Mouse (Mus musculus) adrenal gland, postnatal 36 days (tissue): ENCODE measurements at regions not wholly inside any gene's neighbourhood (a gene's known extent, or its start where the extent isn't known, plus 50 kb on each side); places are given as distances from the start of the nearest gene placed in this dataset.
"Not testable (repeated sequence)": the region's sequence is repeated elsewhere in the genome, so short reads cannot be mapped to it uniquely, and the experiment has no call there.

Experiments used
- DNase-seq, 2 experiments: peaks; one replicate each; pipeline ENCODE4 v3.0.0; 2021; ENCODE audit warnings: mixed read lengths in 1 of 2

DNA sequence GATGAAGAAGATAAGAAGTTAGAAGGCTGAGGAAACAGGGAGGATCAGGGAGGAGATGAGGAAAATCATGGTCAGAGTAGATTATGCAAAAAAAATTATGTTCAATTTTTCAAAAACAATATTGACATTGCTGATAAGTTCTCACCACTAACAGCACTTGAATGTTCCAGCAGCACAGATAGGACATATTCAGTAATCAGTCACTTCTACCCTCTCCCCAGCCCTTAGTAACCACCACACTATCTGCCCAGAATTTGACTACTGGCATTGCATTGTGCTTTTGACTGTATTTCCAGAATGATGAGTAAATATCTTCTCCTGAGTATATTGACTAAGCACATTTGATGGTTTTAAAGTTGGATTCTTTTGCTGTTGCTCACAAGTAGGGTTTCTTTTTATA lies 140.5 kb downstream of the Cdca7 start:
- DNase-seq = no peak

DNA sequence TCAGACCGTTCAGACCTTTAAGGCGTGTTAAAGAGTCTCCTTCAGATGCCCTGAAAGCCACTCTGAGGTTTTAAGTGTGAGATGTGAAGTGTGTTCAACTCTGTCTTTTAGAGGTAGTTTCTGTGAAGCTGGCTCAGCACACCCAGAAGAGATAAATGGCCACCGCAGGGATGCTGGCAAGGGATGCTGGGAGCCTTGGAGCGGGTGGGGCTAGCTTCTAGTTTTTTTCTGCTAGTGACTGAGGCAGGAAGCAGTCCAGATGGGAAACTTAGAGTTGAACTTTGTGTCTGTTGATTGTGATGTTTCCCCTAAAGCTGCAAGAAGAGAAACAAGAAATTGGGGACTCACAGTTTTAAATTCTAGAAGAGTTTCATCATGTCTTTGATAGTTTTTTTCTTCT lies 143.5 kb downstream of the Cdca7 start:
- no peak for DNase-seq

DNA sequence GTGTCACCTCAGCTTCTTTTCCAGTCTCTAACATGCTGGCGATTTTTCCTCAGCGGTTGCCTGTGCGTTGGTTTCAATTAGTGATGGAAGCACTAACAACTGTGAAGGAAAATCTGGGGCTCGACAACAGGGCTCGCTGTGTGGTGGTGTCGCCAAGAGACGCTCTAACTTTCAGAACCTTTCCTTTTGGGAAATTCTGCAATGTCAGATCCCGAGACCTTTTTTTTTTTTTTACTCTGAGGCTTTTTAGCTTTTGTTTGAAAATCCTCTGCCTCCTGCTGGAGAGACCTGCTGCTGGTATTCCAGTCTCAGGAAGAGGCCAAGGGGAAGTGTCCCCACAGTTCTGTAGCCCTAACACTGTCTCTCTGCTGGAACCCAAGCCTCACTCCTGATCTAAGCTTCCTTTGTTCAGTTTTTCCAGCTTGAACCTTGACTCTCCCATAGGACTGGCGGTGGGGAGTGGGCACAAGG lies 144.3 kb downstream of the Cdca7 start:
- DNase-seq = peak in 1 of 2 experiments; percentile 6

DNA sequence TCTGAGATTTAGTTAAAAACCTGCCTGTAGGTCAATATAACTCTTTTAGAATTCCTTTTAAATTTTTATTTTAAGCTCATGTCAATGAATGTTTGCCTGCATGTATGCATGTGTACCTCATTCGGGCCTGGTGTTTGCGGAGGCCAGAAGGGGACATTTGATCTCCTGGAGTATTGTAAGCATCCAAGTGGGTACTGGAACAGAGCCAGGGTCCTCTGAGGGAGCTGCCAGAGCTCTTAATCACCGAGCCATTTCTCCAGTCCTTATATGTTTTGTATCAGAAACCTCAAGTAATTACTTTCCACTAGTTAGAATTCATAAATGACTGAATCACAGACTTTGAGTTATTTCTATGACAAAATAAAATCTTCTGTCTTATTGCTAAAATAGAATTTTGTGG lies 152.0 kb downstream of the Cdca7 start:
- DNase-seq = peak; percentile 15 to 49

DNA sequence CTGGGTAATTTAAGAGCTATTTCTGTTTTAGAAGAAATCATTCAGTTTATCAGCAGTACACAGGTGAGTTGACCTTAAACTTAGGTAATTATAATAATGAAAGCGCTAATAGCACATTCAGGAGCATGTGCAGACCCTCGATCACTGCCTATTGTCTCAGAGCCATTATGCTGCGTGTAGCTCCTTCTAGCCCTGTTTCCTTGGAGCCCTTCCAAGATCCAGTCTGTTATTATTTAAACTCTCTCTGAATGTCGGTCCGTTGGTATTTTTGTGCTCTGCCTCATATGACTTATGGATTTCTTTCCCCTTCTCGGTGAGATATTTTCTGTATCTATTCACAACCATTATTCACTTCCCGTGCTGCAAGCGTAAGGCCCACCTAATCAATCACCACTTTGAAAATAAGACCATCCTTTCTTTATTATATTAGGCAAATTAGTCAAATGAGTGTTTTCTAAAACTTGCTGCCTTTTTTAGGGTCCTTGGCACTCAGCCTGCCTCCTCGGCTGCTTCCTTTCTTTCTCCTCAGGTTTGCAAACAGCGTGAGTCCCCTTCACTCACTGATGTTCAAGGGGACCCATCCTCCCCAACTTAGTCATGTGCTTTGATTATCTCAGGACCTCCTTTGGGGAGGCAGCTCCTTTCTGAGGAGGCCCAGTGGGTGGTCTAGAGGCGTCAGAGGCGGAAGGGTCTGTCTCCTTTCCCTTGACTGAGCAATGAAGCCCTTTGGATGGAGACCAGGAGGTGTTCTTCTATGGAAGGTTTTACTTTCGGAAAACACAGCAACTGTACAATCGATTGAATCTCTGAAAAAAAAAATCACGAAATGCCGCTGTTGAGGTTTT lies 152.9 kb downstream of the Cdca7 start:
- DNase-seq = peak in 1 of 2 experiments; percentile 6

DNA sequence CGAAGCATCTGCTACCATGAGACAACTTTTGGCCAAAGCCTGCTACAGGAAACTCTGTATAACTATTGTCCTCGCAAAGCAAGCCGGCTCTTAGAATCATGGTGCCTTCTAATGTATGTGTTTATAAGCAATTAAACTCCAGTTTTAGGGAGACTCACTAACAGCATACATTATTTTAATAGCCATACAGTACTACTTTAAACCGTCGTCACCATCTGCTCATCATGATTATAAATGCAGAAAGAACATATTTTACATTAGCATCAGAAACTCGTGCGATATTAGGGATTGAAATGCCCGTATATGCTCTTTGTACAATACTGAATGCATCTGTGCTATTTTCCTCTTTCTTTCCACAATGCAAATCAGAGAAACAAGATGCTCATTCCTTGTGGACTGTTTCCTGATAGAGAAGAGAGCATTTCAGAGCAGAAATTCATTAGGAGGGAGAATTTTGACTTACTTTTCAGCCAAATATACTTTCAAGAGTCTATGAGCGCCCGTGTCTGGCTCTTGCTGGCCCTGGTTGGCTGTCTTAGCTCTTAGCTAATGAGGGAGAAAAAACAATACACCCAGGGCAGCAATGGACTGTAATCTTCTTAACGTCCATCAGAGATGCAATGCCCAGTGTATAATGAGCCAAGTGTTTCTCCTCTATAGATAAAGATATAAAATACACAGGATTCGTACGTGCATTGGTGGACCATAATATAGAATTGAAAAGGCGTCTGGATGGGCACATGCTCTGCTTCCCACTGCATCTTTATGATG lies 153.9 kb downstream of the Cdca7 start:
- no peak for DNase-seq

DNA sequence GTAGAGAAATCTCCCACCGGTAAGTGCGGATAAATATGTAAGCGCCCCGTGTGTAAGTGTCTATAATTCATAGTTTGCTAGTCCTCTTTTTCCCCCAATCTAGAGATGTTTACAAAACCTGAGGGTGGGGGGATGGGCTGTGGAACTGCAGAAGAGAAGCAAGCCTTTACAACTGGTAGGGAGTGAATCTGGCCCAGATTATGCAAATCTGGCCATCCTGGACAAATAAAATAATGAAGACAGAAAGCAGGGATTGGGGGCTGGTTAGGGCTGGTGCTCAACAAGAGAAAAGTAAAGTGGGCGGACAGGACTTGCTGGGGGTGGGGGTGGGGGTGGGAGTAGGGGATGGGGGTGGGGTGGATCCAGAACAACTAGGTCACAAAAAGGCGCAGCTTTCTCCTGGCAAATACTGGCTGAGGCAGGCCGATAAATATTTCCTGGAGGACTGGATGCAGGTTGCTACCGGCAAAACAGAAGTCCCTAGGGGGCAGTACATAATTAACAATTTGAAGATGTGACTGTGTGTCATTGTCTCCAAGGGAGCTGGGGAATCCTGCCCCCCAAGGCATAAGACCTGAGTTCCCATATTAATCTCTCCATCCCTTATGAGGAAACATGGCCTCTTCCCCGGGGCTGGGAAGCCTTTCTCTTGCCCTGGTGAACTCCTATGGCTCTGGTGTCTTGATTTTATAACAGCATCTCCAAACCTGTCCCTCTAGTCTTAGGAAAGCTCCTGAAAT lies 162.1 kb downstream of the Cdca7 start:
- DNase-seq = no peak

DNA sequence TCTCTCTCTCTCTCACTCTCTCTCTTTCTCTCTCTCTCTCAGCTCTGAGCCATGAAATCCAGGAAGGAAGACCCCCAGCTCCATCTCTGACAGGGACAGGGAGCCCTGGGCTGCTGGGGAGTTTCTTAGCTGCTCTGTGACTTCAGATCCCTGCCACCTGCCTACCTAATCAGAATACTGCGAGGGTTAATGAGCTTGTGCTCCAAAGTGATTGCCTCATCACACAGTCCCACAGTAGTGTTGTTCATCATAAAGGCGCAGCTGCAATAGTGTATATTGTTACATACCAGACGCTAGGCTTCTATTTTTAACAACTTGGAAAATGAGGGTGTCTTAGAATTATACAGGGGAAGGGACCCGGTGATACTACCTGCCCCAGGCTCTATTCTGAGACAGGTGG lies 163.1 kb downstream of the Cdca7 start:
- no peak for DNase-seq

DNA sequence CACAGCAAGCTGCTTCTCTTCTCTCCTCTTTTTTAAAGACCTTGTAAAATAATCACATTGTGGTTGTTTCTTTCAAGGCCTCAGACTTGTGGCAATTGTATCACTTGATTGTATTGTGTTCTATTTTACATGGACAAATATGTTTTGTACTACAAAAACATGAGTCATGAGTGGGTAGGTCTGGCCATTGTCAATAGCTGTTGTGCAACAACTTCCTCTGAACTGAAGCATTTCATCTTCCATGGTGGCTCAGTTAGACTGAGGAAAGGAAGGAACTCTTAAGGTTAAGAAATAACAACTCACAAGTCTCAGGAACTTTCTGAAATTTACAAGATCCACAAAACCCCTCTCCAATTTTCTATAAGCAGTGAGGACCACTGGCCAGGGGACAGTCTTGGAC lies 165.3 kb downstream of the Cdca7 start:
- DNase-seq = no peak

DNA sequence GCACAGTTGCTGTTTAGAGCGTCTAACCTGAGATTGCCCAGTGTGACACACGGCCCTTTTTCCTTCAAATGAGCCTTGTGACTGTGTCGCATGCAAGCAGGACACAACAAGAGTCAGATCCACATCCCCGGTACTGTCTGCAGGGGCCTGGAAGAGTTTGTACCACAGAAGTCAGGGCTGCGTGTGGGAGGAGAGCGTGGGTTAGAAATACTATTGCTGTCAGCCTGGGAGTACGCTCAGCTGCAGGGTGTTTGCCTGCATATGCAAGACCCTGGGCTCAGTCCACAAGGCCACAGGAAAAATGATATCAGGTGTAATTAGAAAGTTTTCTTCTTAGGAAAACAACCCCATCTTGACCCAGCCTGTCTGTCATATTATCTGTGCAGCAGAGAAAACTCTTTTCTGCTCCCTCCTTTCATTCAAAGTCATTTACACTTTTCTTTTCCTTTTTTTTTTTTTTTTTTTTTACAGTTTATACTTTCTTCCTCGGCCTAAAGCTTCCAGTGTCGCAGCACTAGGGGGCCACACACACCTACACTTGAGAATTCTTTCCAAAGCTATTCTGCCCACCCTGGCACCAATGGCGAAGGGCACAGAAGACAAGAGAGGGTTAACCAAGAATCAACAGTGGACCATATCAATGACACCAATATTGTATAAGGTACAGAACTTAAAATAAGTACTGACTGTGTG lies 168.3 kb downstream of the Cdca7 start:
- DNase-seq = no peak

DNA sequence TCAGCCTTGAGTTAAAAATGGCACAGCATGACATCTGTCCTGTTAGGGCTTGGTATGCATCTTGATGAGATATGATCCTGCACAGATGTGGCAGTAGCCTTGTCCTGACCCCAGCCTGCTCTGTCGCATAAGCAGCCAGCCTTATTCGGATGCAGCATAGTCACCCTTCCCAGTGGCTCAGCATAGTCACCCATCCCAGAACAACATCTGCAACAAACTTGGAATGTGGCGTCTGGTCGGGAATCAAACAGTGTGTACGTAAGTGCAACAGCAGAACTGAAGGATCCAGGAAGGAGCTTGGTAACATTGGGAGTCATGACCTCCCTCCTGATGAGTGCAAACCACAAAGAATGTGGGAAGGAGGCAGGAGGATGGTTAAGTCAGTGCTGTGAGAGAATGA lies 171.7 kb downstream of the Cdca7 start:
- DNase-seq = no peak

DNA sequence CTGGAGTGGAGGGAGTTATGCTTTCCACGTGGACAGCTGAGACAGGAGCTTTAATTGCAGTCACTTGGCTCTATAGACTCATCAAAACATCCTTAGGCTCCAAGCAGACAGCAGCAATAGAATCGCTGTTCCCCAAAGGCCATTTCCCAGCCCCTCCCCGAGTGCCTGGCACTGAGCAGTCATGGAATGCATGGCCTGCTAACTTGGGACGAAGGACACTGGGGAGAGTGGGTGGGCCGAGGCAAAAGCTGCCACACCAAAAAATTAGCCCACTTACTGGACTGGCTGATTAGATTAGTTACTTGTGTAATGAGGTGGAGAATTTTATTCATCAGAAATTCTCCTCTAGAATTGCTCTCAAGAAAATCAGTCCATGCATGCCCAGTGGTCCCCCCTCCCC lies 172.3 kb downstream of the Cdca7 start:
- DNase-seq = no peak

DNA sequence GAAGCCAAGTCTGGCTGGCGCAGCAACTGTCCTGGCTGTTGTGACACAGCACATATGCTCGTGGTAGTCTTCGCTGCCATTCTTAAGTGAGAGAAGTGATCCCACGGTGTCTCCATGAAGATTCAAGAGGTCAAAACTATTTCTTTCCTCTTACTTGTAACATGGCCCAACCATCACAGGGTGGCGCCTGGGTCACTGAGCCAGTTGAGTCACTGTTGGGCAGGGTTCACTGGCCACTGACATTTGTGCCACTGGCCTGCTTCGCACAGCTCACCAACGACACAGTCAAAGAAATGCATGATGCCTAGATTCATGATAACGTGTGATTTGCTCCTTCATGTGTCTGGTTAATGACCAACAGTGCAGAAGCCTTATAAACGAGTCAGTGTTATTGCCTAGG lies 179.9 kb downstream of the Cdca7 start:
- peak; percentile 12 to 35 for DNase-seq

DNA sequence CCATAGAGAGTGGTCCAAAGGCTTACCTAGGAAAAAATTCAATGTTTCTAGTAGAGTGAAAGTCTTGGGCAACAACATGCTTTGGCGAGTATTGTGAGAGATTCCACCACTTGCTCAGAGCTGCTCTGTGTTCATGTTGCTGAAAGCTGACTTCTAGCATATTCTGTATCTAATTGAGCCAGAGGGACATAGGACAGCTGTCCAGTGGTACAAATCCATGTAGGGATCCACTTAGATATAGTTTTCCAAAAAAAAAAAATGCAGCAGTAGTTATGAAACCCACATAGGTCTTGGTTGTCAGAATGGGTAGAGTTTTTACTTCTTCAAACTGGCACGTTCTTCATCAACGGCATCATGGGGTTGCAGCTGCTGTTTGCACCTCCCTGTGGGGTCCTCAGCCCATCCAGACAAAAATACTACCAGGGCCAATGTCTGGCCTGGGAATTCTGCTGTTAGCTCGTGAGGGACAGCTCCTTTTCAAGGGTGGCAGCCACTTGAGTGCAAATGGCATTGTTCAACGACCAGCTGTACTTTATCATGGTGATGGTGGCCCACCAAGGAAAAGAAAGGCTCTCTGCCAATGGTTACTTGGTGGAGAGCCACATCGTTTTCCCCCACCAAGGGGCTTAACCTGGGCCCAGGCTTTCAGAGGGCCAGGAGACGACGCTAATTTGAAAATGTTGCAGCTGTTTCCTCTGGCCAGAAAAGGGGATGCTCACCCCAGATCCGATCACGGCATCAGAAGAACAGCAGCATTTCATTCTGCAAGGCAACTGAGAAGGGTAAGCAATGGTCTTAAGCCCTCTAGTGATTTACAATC lies 181.4 kb downstream of the Cdca7 start:
- DNase-seq = no peak

DNA sequence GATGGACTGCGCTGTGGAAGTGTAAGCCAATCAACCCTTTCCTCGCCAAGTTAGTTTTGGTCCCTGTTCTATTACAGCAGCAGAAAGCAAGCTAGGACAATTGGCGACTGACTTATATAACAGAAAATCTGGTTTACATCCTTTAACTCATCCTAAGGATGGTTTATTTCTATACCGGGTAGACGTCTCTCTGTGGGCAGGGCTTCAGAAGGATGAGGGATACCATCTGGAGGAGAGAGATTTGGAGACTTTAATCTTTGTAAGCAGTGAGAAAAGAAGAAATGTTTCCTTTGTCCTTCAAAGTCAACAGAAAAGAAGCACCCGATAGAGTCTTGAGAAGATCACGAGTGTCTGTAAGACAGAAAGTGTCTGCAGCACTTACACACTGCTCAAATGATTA lies 186.4 kb downstream of the Cdca7 start:
- no peak for DNase-seq

DNA sequence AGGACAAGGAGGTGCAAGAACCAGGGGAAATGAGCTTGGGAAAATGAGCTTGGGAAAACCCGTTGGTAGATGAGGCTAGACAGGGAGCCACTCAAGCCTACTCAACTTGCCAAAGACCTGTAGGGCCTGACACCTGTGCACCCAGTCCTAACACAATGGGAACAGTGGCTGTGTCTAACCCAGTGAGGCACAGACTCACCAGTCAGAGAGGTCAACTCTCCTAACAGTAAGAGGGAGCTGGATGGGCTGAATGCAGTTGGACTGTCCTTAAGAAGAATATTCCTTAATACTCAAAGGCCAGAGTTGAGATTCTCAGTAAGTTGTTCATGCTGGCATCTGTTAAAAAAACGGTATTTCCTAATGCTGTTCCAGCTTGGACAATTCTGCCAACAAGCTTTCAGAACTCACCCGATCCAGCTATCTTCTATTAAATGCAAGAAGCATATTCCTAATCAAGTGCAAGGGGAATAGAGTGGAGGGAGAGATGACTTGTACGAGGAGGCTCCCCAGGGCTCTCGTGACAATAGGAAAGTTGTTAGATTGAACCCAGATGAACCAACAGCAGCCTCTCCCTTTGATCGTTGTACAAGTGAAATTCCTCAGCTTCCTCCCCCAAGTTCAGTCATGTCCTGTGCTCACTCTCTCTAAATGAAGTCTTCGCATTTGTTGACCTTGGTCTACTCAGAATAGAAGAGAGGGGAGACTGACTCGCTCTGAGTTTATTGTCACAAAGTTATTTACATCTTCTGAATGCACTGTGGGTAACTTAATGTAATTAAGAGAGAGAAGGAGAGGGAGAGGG lies 187.2 kb downstream of the Cdca7 start:
- no peak for DNase-seq

DNA sequence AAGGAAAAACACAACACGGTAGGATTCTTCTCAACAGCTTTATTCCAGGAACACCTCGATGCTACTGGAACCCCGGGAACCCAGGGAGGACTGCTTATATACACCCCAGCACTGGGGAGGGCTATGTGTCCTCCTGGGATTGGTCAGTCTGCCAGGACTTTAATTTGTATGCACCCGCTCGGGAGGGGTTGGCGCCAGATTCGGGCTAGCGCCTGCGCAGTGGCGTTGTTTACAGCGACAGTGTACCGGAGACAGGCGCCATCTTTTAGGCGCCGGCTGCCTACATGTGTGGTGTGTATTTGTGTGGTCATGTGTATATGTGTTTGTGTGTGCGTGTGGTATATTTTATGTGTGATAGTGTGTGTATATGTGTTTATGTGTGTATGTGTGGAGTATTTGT lies 191.4 kb downstream of the Cdca7 start:
- not testable (repeated sequence) for DNase-seq

DNA sequence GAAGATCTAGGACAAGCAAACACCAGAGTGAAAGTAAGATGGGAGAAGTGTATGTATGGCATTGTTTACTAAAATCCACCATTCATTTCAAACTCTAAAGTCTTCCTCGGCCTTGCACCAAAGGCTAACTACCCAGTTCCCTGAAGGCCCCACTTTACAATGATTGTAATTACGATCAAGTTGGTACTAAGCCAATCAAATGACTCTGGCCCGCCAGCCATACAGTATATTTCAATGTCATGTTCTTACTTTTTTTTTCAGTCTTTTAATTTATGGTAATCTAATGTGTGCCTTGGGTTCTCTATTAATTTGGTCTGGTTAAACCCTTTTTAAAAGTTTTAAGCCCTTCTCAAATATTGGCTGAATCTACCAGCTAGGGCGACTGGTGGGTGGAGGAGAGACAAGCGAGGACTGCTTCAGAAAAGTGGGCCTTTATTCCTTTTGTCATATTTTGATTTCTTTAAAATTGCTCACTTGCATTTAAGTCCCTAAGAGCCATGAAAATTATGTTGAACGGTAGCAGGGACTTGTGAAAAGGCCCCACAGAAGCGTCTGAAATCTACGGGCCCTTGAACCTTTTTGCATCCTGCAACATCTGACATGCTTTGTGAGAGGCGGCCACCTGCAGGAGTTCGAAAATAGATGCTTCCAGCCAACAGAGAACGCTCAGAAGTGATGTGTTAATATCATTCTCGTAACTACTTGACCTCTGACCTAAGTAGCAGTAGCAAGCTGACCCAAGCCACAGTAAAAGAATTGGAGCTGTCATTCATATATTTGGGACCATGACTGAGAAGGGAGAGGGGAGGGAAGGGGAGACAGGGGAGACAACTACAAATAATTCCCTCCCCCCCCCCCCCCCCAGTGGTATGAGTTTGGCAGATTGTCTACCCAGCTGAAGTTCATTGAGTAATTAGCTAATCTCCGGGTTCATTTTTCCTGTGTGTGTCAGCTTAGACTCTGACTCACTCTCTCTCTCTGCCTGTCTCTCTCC lies 197.2 kb downstream of the Cdca7 start:
- peak in 1 of 2 experiments; percentile 2 for DNase-seq

DNA sequence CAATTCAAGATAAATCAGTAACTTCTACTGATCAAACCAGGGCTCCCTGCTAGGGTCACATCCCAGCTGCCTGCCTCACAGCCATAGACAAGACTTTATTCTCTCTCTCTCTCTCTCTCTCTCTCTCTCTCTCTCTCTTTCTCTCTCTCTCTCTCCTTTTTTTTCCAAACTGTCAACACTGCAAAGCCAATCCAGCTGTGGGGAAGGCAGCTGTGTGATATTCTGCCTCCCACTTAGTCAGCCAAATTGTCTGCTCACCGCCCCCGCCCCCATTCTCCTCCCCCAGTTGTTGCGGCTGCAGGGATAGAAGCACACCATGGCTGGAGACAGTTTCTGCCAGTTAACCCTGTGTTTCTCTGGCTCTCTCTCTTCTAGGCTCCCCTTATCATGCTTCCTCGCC lies 198.3 kb downstream of the Cdca7 start:
- peak in 1 of 2 experiments; percentile 22 for DNase-seq
